Mouse (Mus musculus) spleen, adult 2 months (tissue): ENCODE data around the gene Kcnc3. TPM values are rescaled to one million over a fixed set of nuclear protein-coding genes. Genes with fewer than 3 reads are reported as not detected.

Source experiments
- DNase-seq, 2 experiments: peaks; one replicate each; pipeline versions ENCODE4 v3.0.0 to v3.0.0-alpha.2; 2012 to 2021; ENCODE audit warnings: low spot score in 2 of 2, low read depth in 1 of 2
- H3K27ac ChIP-seq: fragments of 200-500 bp; 2 replicates; pipeline ENCODE4 v1.5.1; 2012; ENCODE audit warnings: low read length, inconsistent platforms; ENCODE audit not compliant: insufficient read depth
- H3K27me3 ChIP-seq: fragments of 200-500 bp; 2 replicates; pipeline ENCODE4 v1.6.1; 2012; ENCODE audit warnings: mild to moderate bottlenecking, moderate library complexity, low read length, inconsistent platforms; ENCODE audit not compliant: control insufficient read depth, insufficient read depth
- H3K36me3 ChIP-seq: fragments of 200-500 bp; 2 replicates; pipeline ENCODE4 v1.6.1; 2012; ENCODE audit warnings: mild to moderate bottlenecking, low read length, inconsistent platforms; ENCODE audit not compliant: control insufficient read depth, insufficient read depth
- H3K4me1 ChIP-seq: fragments of 200-500 bp; 2 replicates; pipeline ENCODE4 v1.6.1; 2011; ENCODE audit warnings: inconsistent platforms; ENCODE audit not compliant: control insufficient read depth, insufficient read depth, insufficient read length
- H3K4me3 ChIP-seq: fragments of 200-500 bp; 2 replicates; pipeline ENCODE4 v1.5.1; 2011; ENCODE audit warnings: mild to moderate bottlenecking, inconsistent platforms; ENCODE audit not compliant: insufficient read depth, insufficient read length; ENCODE audit errors: extremely low read depth
- CTCF ChIP-seq: fragments of 200-500 bp; IDR thresholded peaks from 2 replicates; pipeline ENCODE4 v1.5.1; 2011; ENCODE audit warnings: mild to moderate bottlenecking, inconsistent platforms; ENCODE audit not compliant: insufficient read depth, insufficient read length, insufficient replicate concordance; ENCODE audit errors: extremely low read depth
- POLR2A ChIP-seq: fragments of 200-500 bp; IDR thresholded peaks from 2 replicates; pipeline ENCODE4 v1.6.1; 2011; ENCODE audit warnings: low read depth, low read length, inconsistent platforms
- WGBS: fragments of 180-500 bp; shearing (Covaris S2); methylation state at CpG from one replicate; pipeline ENCODE4 v1.1.7; 2018; 5-methylcytosine and 5-hydroxymethylcytosine counted together
- polyA plus RNA-seq: library from polyadenylated mRNA; depleted of rRNA; stranded (reverse); fragments of >200 nt; gene quantifications from 2 replicates; pipeline ENCODE4 v1.2.3, GENCODE M21; 2012

The Kcnc3 gene
- polyA plus RNA-seq, 1 experiment = 3.5 TPM

GRCm38 (mm10) chr7:44645256-44645655, 54.8 kb downstream of the Kcnc3 start:
- no peak for DNase-seq
- WGBS = 74% methylated on average over 5 of the region's 5 CpGs
- no peak for TF ChIP-seq CTCF
- Histone ChIP-seq H3K4me3 (no peak overlapping the region), H3K36me3 (no peaks in the 10 kb centered on the region), H3K4me1 (no peaks in the 10 kb centered on the region), H3K27ac (no peak overlapping the region), H3K27me3 (no peaks in the 10 kb centered on the region)

GRCm38 (mm10) chr7:44645951-44646350, 55.5 kb downstream of the Kcnc3 start:
- DNase-seq = no peak
- H3K27ac ChIP-seq = no peak overlapping the region
- TF ChIP-seq CTCF (no peak), POLR2A (no peak)

GRCm38 (mm10) chr7:44647042-44647724, 56.7 kb downstream of the Kcnc3 start:
- Histone ChIP-seq H3K4me1 (no peaks in the 10 kb centered on the region), H3K27ac (no peak overlapping the region), H3K4me3 (no peak overlapping the region), H3K36me3 (no peaks in the 10 kb centered on the region), H3K27me3 (no peaks in the 10 kb centered on the region)
- TF ChIP-seq CTCF (peak; percentile 63; the same call in 1 of the 2 replicates), POLR2A (no peak)
- DNase-seq = peak; percentile 42 to 75
- WGBS = 30% methylated on average over 7 of the region's 7 CpGs

More at GRCm38 (mm10) chr7:44645951-44646350, 55.5 kb downstream of the Kcnc3 start:
- no peaks in the 10 kb centered on the region for H3K4me1 ChIP-seq
- WGBS = 27% methylated on average over 15 of the region's 15 CpGs
- no peaks in the 10 kb centered on the region for H3K36me3 ChIP-seq
- no peaks in the 10 kb centered on the region for H3K27me3 ChIP-seq
- no peak overlapping the region for H3K4me3 ChIP-seq

GRCm38 (mm10) chr7:44647729-44648128, 57.3 kb downstream of the Kcnc3 start:
- DNase-seq = no peak
- Histone ChIP-seq H3K27me3 (no peaks in the 10 kb centered on the region), H3K27ac (no peak overlapping the region), H3K4me1 (no peaks in the 10 kb centered on the region), H3K36me3 (no peaks in the 10 kb centered on the region), H3K4me3 (no peak overlapping the region)
- no peak for TF ChIP-seq POLR2A
- no peak for TF ChIP-seq CTCF
- 81% methylated on average over 10 of the region's 10 CpGs for WGBS

GRCm38 (mm10) chr7:44649094-44649610, 58.7 kb downstream of the Kcnc3 start:
- H3K36me3 ChIP-seq = no peaks in the 10 kb centered on the region
- H3K27me3 ChIP-seq = no peaks in the 10 kb centered on the region
- DNase-seq = no peak
- H3K27ac ChIP-seq = no peak overlapping the region
- H3K4me1 ChIP-seq = no peaks in the 10 kb centered on the region
- WGBS = 59% methylated on average over 8 of the region's 8 CpGs
- TF ChIP-seq POLR2A = no peak
- TF ChIP-seq CTCF = no peak
- no peak overlapping the region for H3K4me3 ChIP-seq

- TF ChIP-seq CTCF (peak; percentile 71; the same call in 1 of the 2 replicates), POLR2A (no peak)
- 10% methylated on average over 4 of the region's 4 CpGs for WGBS
- Histone ChIP-seq H3K36me3 (no peaks in the 10 kb centered on the region), H3K4me3 (no peak overlapping the region), H3K27ac (no peak overlapping the region), H3K4me1 (no peaks in the 10 kb centered on the region), H3K27me3 (no peaks in the 10 kb centered on the region)
- DNase-seq = peak; percentile 17 to 53
These were observed 59.5 kb downstream of the Kcnc3 start for GRCm38 (mm10) chr7:44649990-44650389.

GRCm38 (mm10) chr7:44651416-44651815, 61.0 kb downstream of the Kcnc3 start:
- Histone ChIP-seq H3K4me3 (no peak overlapping the region), H3K27me3 (no peaks in the 10 kb centered on the region), H3K27ac (no peak overlapping the region), H3K36me3 (no peaks in the 10 kb centered on the region), H3K4me1 (no peaks in the 10 kb centered on the region)
- WGBS = 66% methylated on average over 7 of the region's 7 CpGs
- TF ChIP-seq CTCF (no peak), POLR2A (no peak)
- no peak for DNase-seq
